Mouse (Mus musculus) adrenal gland, adult 2 months (tissue): ENCODE data around the gene Sec14l5. TPM values are rescaled to one million over a fixed set of nuclear protein-coding genes. Genes with fewer than 3 reads are reported as not detected.
"Not testable (repeated sequence)": the region's sequence is repeated elsewhere in the genome, so short reads cannot be mapped to it uniquely, and the experiment has no call there.

ENCODE experiments used
- DNase-seq: peaks from one replicate; pipeline ENCODE4 v3.0.0; 2021
- microRNA-seq, 2 experiments: library from miRNA; unstranded; fragments of <30 nt; microRNA quantifications; one replicate each; pipeline ENCODE4 v1.2.0; 2021
- polyA plus RNA-seq: library from polyadenylated mRNA; depleted of rRNA; stranded (reverse); fragments of >200 nt; gene quantifications from 2 replicates; pipeline ENCODE4 v1.2.3, GENCODE M21; 2012; rRNA removed
- total RNA-seq, 2 experiments: library from RNA; stranded (reverse); gene quantifications; 2 replicates each; pipeline ENCODE4 v1.2.3; 2021

Gene Sec14l5
- total and polyA plus RNA-seq, 3 experiments = 0.07 to 0.15 TPM; not detected in 1

GRCm38 (mm10) chr16:5216686-5217085 lies 69.8 kb downstream of the Sec14l5 start:
- no peak for DNase-seq

GRCm38 (mm10) chr16:5217341-5218133 lies 70.6 kb downstream of the Sec14l5 start:
- DNase-seq = no peak

- no peak for DNase-seq
Measured at GRCm38 (mm10) chr16:5221403-5221802, 74.5 kb downstream of the Sec14l5 start.

- peak; percentile 36 for DNase-seq
Measured at GRCm38 (mm10) chr16:5222140-5222539, 75.2 kb downstream of the Sec14l5 start, which contains the start of gene AU021092. AU021092 (minus strand) TSS chr16:5222299.

- DNase-seq = not testable (repeated sequence)
Measured at GRCm38 (mm10) chr16:5226534-5226933, 79.6 kb downstream of the Sec14l5 start.

GRCm38 (mm10) chr16:5227501-5227900 lies 80.6 kb downstream of the Sec14l5 start:
- DNase-seq = peak; percentile 16

- not testable (repeated sequence) for DNase-seq
Measured at GRCm38 (mm10) chr16:5228103-5228502, 81.2 kb downstream of the Sec14l5 start.

- DNase-seq = no peak
Measured at GRCm38 (mm10) chr16:5232982-5233381, 86.1 kb downstream of the Sec14l5 start.

GRCm38 (mm10) chr16:5233418-5234313 lies 86.8 kb downstream of the Sec14l5 start, which contains the start of gene Alg1:
Alg1 (plus strand) TSS chr16:5233621.
- peak; percentile 95 for DNase-seq

Small RNA genes lying within 50 kb of the gene (microRNA-seq; reads per million reads assigned to microRNA genes)
- gene Gm23689 (0 reads per million in 2 experiments), gene Gm26095 (0 reads per million in 2 experiments), gene Mir6364 (0 reads per million in 2 experiments)

Other genes with a start within 250 kb of the Sec14l5 start
- 10 to 100 TPM; 50.6 to 67.6 TPM for gene Nudt16l1, start 208.3 kb upstream of the Sec14l5 start, total RNA-seq
- gene Nudt16l1, start 208.3 kb upstream of the Sec14l5 start, polyA plus RNA-seq = 125 and 130 TPM in 2 replicates
- gene Anks3, start 182.9 kb upstream of the Sec14l5 start, total RNA-seq = 10 to 100 TPM; 30.8 to 33.9 TPM
- 39.2 and 45.3 TPM in 2 replicates for gene Anks3, start 182.9 kb upstream of the Sec14l5 start, polyA plus RNA-seq
- not detected for gene Sept12, start 149.3 kb upstream of the Sec14l5 start, total RNA-seq
- gene Sept12, start 149.3 kb upstream of the Sec14l5 start, polyA plus RNA-seq = not detected in 2 replicates
- gene Smim22, start 139.8 kb upstream of the Sec14l5 start, total RNA-seq = not detected
- gene Smim22, start 139.8 kb upstream of the Sec14l5 start, polyA plus RNA-seq = 0.38 TPM in 1 of 2 replicates, not detected in the other
- 10 to 100 TPM; 16.9 to 28.1 TPM for gene Rogdi, start 133.6 kb upstream of the Sec14l5 start, total RNA-seq
- gene Rogdi, start 133.6 kb upstream of the Sec14l5 start, polyA plus RNA-seq = 83.9 and 99.3 TPM in 2 replicates
- 10 to 100 TPM; 92.6 to 96.5 TPM for gene Glyr1, start 97.2 kb upstream of the Sec14l5 start, total RNA-seq
- gene Glyr1, start 97.2 kb upstream of the Sec14l5 start, polyA plus RNA-seq = 51.7 and 71.3 TPM in 2 replicates
- gene Ubn1, start 97.1 kb upstream of the Sec14l5 start, total RNA-seq = 10 to 100 TPM; 25.2 to 34.0 TPM
- 18.6 and 18.9 TPM in 2 replicates for gene Ubn1, start 97.1 kb upstream of the Sec14l5 start, polyA plus RNA-seq
- 1 to 10 TPM; 2.0 to 6.5 TPM for gene Ppl, start 14.7 kb upstream of the Sec14l5 start, total RNA-seq
- 0.59 and 0.66 TPM in 2 replicates for gene Ppl, start 14.7 kb upstream of the Sec14l5 start, polyA plus RNA-seq
- 10 to 100 TPM; 26.0 to 28.7 TPM for gene Nagpa, start 56.9 kb downstream of the Sec14l5 start, total RNA-seq
- gene Nagpa, start 56.9 kb downstream of the Sec14l5 start, polyA plus RNA-seq = 64.5 and 69.5 TPM in 2 replicates
- 10 to 100 TPM; 20.4 to 25.4 TPM for gene AU021092, start 75.2 kb downstream of the Sec14l5 start, total RNA-seq
- 24.0 and 26.0 TPM in 2 replicates for gene AU021092, start 75.2 kb downstream of the Sec14l5 start, polyA plus RNA-seq
- 10 to 100 TPM; 32.5 to 36.2 TPM for gene Alg1, start 86.5 kb downstream of the Sec14l5 start, total RNA-seq
- gene Alg1, start 86.5 kb downstream of the Sec14l5 start, polyA plus RNA-seq = 89.1 and 91.3 TPM in 2 replicates
- gene Eef2kmt, start 108.9 kb downstream of the Sec14l5 start, total RNA-seq = 10 to 100 TPM; 21.7 to 30.9 TPM
- gene Eef2kmt, start 108.9 kb downstream of the Sec14l5 start, polyA plus RNA-seq = 72.7 and 79.6 TPM in 2 replicates